Mouse (Mus musculus) lung, postnatal 0 days (tissue): ENCODE measurements at regions not wholly inside any gene's neighbourhood (a gene's known extent, or its start where the extent isn't known, plus 50 kb on each side); places are given as distances from the start of the nearest gene placed in this dataset.
"Not testable (repeated sequence)": the region's sequence is repeated elsewhere in the genome, so short reads cannot be mapped to it uniquely, and the experiment has no call there.

Experiments
- ATAC-seq: fragments of 200-750 bp; cut with Nextera tagmentation; 2 replicates; pipeline ENCODE4 v1.8.0; 2017; ENCODE audit warnings: moderate library complexity
- DNase-seq: peaks from one replicate; pipeline ENCODE4 v3.0.0-alpha.2; 2016; ENCODE audit warnings: low spot score
- H3K27ac ChIP-seq: fragments of 300-500 bp; sonication (generic); 2 replicates; pipeline ENCODE4 v1.5.1; 2014; ENCODE audit warnings: antibody characterized with exemption, mild to moderate bottlenecking, low read length, mixed read lengths
- H3K27me3 ChIP-seq: fragments of 300-500 bp; sonication (generic); replicated peaks from 2 replicates; pipeline ENCODE4 v1.6.1; 2014; ENCODE audit warnings: low read length, mixed read lengths; ENCODE audit not compliant: insufficient read depth
- H3K36me3 ChIP-seq: fragments of 300-500 bp; sonication (generic); 2 replicates; pipeline ENCODE4 v1.6.1; 2014; ENCODE audit warnings: low read length, mixed read lengths; ENCODE audit not compliant: insufficient read depth
- H3K4me1 ChIP-seq: fragments of 300-500 bp; sonication (generic); 2 replicates; pipeline ENCODE4 v1.6.1; 2014; ENCODE audit warnings: antibody characterized with exemption, low read depth, low read length, mixed read lengths; ENCODE audit not compliant: insufficient read depth
- H3K4me2 ChIP-seq: fragments of 300-500 bp; sonication (generic); replicated peaks from 2 replicates; pipeline ENCODE4 v1.6.1; 2014; ENCODE audit warnings: low read depth, mild to moderate bottlenecking, low read length, moderate library complexity, mixed read lengths
- H3K4me3 ChIP-seq: fragments of 300-500 bp; sonication (generic); 2 replicates; pipeline ENCODE4 v1.5.1; 2014; ENCODE audit warnings: low read depth, low read length
- H3K9ac ChIP-seq: fragments of 300-500 bp; sonication (generic); replicated peaks from 2 replicates; pipeline ENCODE4 v1.6.1; 2014; ENCODE audit warnings: low read depth, mild to moderate bottlenecking
- H3K9me3 ChIP-seq: fragments of 300-500 bp; sonication (generic); 2 replicates; pipeline ENCODE4 v1.6.1; 2016; ENCODE audit warnings: low read length, mixed read lengths
- CTCF ChIP-seq: IDR thresholded peaks from 2 replicates; pipeline ENCODE4 v1.5.1; 2016; ENCODE audit warnings: antibody characterized with exemption, mild to moderate bottlenecking
- EP300 ChIP-seq: IDR thresholded peaks from 2 replicates; pipeline ENCODE4 v1.6.1; 2016; ENCODE audit warnings: antibody characterized with exemption, mild to moderate bottlenecking, control low read depth
- WGBS: fragments of 180-500 bp; shearing (Covaris S2); extraction: QIAGEN DNeasy Blood & Tissue Kit; methylation state at CpG from one replicate; pipeline ENCODE4 v1.1.7; 2014; 5-methylcytosine and 5-hydroxymethylcytosine counted together

DNA sequence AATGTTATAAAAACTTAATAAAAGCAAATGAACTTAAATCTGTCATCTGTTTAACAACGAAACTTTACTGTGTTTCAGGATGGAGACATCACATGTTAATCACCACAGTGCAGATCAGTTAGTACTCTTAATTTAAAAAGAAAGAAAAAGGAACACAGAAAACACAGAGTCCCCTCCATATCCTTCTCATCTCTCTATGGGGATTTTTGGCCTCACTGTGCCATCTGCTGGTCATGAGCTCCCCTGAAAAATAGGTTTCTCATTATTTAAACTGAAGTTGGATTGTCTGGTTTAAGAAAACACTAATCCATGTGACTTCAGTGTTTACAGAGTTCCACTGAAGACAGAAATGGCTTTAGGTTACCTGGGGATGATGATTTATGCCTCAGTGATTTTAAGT lies 548.7 kb upstream of the Zfp386 start:
- DNase-seq (no peak), ATAC-seq (no peak)
- no peak overlapping the region for H3K4me2 ChIP-seq
- H3K36me3 ChIP-seq = no peaks in the 10 kb centered on the region
- no peak overlapping the region for H3K4me3 ChIP-seq
- WGBS = 47% methylated on average over 1 of the region's 1 CpGs
- TF ChIP-seq EP300 (no peak), CTCF (no peak)
- H3K27me3 ChIP-seq = no peaks in the 10 kb centered on the region
- no peak overlapping the region for H3K27ac ChIP-seq
- no peak overlapping the region for H3K9ac ChIP-seq
- no peaks in the 10 kb centered on the region for H3K4me1 ChIP-seq
- H3K9me3 ChIP-seq = no peaks in the 10 kb centered on the region

DNA sequence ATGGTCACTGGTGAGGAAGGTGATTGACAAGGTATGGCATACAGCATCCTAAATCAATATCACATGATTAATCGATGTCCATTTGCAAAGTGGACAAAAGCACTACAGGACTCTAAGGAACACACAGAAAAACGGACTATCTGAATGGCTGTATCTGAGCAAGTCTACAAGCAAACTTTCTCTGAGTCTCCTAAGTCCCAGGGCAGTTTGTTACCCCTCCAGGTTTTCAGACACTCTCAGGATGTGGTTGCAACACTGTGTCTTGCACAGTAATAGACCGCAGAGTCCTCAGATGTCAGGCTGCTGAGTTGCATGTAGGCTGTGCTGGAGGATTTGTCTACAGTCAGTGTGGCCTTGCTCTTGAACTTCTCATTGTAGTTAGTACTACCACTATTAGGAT lies 540.2 kb upstream of the Zfp386 start:
- not testable (repeated sequence) for H3K27ac ChIP-seq, H3K9me3 ChIP-seq, H3K9ac ChIP-seq, H3K4me2 ChIP-seq, H3K4me1 ChIP-seq, DNase-seq, ATAC-seq, H3K4me3 ChIP-seq, H3K36me3 ChIP-seq, H3K27me3 ChIP-seq
- WGBS = 51% methylated on average over 3 of the region's 3 CpGs

DNA sequence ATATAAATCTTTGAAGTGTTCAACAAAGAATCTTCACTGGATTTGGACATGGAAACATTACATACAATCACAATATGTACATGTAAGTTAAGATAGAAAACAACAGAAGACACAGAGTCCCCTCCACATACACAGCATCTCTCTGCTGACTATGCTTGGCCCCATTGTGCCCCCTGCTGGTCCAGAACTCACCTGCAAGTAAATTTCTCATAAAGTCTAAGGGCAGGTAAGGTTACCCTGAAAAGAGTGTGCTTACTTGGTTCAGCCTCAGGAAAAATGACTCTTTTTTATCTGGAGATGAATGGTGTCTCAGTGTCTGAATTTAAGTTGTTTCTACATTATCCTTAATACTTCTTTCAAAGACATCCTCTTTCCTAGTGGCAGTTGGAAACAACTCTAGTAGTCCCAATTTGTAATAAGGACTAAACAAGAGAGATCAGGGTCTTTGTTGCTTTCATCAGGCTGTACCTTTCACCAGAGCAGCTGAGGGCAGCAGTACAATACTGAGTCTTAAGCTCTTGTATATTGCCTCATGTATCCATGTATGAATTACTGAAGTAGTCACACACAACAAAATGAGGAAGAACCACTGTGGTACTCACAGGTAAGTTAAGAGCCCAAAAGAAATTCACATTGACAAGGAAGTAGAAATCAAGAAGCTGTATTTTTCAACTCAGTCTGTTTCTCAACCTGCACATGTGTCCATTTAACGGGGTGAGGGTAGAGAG lies 538.7 kb upstream of the Zfp386 start:
- H3K27me3 ChIP-seq, H3K9me3 ChIP-seq, DNase-seq, H3K9ac ChIP-seq, H3K27ac ChIP-seq, H3K36me3 ChIP-seq, ATAC-seq, H3K4me3 ChIP-seq, H3K4me2 ChIP-seq, H3K4me1 ChIP-seq: not testable (repeated sequence)
- 32% methylated on average over 1 of the region's 1 CpGs for WGBS

DNA sequence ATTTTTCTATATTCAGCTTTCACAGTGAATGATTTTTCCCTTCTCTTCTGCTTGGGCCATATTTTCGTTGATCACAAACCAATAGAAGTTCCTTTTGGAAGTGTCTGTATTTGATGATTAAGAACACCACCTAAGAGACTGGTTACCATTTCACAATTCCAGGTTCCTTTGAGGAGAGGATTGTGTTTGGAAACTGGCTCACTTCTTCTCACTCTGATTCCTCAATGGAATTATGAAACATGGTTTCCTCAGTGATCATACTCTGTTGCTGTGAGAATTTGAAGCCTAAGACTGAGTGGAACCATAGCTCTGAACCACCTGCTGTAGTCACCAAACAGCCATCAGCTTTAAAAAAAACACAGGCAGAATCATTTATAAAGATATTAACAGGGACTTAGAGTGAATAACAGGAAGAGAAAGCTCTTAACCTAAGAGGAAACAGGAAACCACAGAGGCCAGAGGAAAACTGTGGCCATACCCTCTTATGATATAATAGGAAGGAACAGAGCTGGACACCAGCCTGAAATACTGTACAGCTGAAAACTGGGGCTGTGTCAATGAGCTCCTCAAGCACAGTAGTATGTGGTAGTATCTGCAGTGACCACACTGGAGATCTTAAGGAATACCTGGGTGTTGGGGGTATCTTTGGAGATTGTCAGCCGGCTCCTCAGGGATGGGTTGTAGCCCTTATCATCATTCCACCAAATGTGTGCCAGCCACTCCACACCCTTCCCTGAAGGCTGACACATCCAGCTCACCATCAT lies 528.6 kb upstream of the Zfp386 start:
- H3K4me2 ChIP-seq = not testable (repeated sequence)

DNA sequence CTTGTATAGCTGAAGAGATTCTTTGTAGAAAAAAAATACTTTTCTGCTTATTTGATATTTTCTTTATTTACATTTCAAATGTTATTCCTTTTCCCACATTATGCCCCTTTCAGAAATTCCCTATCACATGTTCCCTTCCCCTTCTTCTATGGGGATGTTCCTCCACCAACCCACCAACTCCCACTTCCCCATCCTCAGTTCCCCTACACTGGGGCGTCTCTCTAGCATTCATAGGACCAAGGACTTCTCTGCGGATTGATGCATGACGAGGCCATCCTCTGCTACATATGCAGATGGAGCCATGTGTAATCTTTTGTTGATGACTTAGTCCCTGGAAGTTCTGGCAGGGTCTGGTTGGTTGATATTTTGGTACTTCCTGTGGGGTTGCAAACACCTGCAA lies 520.5 kb upstream of the Zfp386 start:
- H3K27me3 ChIP-seq = no peaks in the 10 kb centered on the region
- ATAC-seq = no peak
- H3K9ac ChIP-seq = no peak overlapping the region

More for the DNA sequence above, 528.6 kb upstream of the Zfp386 start:
- H3K9ac ChIP-seq, H3K9me3 ChIP-seq, H3K4me1 ChIP-seq, DNase-seq, ATAC-seq, H3K27me3 ChIP-seq, H3K4me3 ChIP-seq, H3K36me3 ChIP-seq, H3K27ac ChIP-seq: not testable (repeated sequence)
- WGBS = 61% methylated on average over 2 of the region's 2 CpGs

DNA sequence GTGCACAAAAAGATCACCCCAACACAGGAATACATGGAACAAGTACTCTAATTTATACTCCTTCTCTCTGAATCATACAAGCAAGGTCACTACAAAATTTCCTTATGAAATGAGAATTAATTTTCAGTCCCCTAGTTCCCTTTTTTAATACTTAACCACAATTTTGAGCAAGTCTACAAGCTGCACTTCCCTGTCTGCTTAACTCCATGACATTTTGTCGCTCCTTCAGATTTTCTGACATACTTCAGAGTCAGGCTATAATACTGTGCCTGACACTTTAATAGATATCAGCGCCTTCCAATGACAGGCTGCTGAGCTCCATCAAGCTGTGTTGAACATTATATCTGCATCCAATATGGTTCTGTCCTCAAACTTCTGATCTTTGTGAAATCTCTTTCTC lies 505.0 kb upstream of the Zfp386 start:
- no peak overlapping the region for H3K4me3 ChIP-seq
- no peak overlapping the region for H3K9ac ChIP-seq
- 62% methylated on average over 2 of the region's 2 CpGs for WGBS
- no peak overlapping the region for H3K27ac ChIP-seq
- TF ChIP-seq EP300 = no peak
- TF ChIP-seq CTCF = no peak
- H3K9me3 ChIP-seq = no peaks in the 10 kb centered on the region
- no peaks in the 10 kb centered on the region for H3K27me3 ChIP-seq
- H3K4me2 ChIP-seq = no peak overlapping the region
- ATAC-seq = no peak
- no peaks in the 10 kb centered on the region for H3K36me3 ChIP-seq
- no peaks in the 10 kb centered on the region for H3K4me1 ChIP-seq
- DNase-seq = no peak

More for the DNA sequence above, 520.5 kb upstream of the Zfp386 start:
- 61% methylated on average over 3 of the region's 3 CpGs for WGBS
- DNase-seq = no peak
- no peak for TF ChIP-seq EP300
- no peak for TF ChIP-seq CTCF
- Histone ChIP-seq H3K4me2 (no peak overlapping the region), H3K9me3 (no peaks in the 10 kb centered on the region), H3K4me1 (no peaks in the 10 kb centered on the region), H3K4me3 (no peak overlapping the region), H3K27ac (no peak overlapping the region), H3K36me3 (no peaks in the 10 kb centered on the region)

DNA sequence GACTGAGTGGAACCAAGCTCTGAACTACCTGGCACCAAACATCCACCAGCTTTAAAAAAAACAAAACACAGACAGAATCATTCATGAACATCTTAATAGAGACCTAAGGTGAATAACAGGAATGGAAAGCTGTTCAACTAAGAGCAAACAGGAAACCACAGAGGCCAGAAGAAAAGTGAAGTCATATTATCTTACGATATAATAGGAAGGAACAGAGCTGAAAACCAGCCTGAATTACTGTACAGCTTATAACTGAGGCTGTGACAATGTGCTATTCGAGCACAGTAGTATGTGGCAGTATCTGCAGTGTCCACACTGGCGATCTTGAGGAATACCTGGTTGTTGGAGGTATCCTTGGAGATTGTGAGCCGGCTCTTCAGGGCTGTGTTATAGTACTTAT lies 480.6 kb upstream of the Zfp386 start:
- H3K36me3 ChIP-seq, H3K4me2 ChIP-seq, H3K4me1 ChIP-seq, H3K4me3 ChIP-seq, H3K27ac ChIP-seq, H3K27me3 ChIP-seq, H3K9me3 ChIP-seq, H3K9ac ChIP-seq, DNase-seq, ATAC-seq: not testable (repeated sequence)
- WGBS = 58% methylated on average over 4 of the region's 4 CpGs

DNA sequence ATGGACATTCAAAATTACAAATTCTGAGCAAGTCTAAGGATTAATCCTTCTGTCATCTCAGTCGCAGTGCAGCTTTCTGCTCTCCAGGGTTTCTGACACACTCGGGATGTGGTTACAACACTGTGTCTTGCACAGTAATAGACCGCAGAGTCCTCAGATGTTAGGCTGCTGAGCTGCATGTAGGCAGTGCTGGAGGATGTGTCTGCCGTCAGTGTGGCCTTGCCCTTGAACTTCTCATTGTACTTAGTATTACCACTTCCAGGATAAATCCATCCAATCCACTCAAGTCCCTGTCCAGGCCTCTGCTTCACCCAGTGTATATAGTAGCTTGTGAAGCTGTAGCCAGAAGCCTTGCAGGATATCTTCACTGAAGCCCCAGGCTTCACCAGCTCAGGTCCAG lies 454.5 kb upstream of the Zfp386 start:
- H3K4me3 ChIP-seq, H3K9ac ChIP-seq, ATAC-seq, H3K9me3 ChIP-seq, DNase-seq, H3K4me2 ChIP-seq, H3K4me1 ChIP-seq, H3K27ac ChIP-seq, H3K36me3 ChIP-seq, H3K27me3 ChIP-seq: not testable (repeated sequence)
- WGBS = 76% methylated on average over 4 of the region's 4 CpGs
